In the genomic region with DNA sequence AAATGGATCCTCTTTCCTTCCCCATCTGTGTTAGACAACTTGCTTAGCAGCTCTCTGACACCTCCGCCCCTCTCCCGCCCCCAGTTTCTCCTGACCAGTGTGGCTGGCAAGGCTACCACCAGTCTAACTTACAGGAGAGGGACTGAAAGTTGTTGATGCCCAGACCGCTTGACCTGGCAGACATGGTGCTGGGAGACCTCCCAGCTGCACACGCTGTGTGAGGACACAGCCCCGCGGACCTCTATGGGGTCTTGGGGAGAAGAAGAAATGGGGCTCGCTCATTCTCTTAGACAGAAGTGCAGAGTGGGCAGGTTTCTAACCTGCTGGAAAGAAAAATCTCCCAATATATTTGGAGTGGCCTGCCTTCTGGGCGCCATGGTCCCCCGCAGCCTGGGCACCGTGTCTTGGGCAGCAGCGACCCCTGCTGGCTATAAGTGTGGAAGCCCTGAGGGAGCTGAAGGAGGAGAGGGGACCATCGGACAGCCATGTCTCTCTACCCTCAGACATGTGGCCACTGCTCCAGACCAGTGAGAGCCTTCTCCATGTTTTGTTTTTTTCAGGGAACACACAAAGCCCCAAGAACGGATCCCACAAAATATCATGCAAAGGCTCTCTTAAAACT, we compare ENCODE assay signal across 8 mouse cellular contexts. TPM values are rescaled to one million over a fixed set of nuclear protein-coding genes. Genes with fewer than 3 reads are reported as not detected.
A peak's percentile ranks its signal among the peaks of the same experiment; 100 is the strongest.
DNase-seq lines count a peak whose midpoint lies in the region; ATAC-seq and TF ChIP-seq lines count a peak whose summit lies in the region.

No protein-coding gene starts in this region.

- WGBS in forebrain, postnatal 0 days: 26% methylated on average over 13 of the region's 13 CpGs
- WGBS in lung, embryonic 16.5 days: 20% methylated on average over 13 of the region's 13 CpGs

- no peak overlapping the region for H3K9ac ChIP-seq in forebrain, postnatal 0 days
- no peak overlapping the region for H3K9ac ChIP-seq in lung, embryonic 16.5 days (ENCODE audit: low read length)

- no peaks in the 10 kb centered on the region for H3K36me3 ChIP-seq in forebrain, postnatal 0 days (ENCODE audit: insufficient read depth)
- H3K36me3 ChIP-seq in lung, embryonic 16.5 days (ENCODE audit: control insufficient read depth, insufficient read depth, low read length): no peaks in the 10 kb centered on the region

- no peaks in the 10 kb centered on the region for H3K27me3 ChIP-seq in forebrain, postnatal 0 days (ENCODE audit: insufficient read depth, low read length)
- H3K27me3 ChIP-seq in lung, embryonic 16.5 days (ENCODE audit: control insufficient read depth, insufficient read depth, low read depth, low read length): no peaks in the 10 kb centered on the region; the same call in 1 of the 2 replicates

- peak; percentile 97 for TF ChIP-seq CTCF in forebrain, postnatal 0 days (IDR thresholded peaks at IDR 0.05; ENCODE audit: low read depth)
- TF ChIP-seq CTCF in layer of hippocampus, adult 2 months (conservative IDR thresholded peaks at IDR 0.05): peak; percentile 98

- peak overlapping the region; percentile 33; the same call in 1 of the 2 replicates for H3K4me2 ChIP-seq in forebrain, postnatal 0 days (ENCODE audit: low read depth)
- H3K4me2 ChIP-seq in lung, embryonic 16.5 days (ENCODE audit: low read depth, low read length): peak overlapping the region; percentile 17

- peak; percentile 71 for DNase-seq in ES-CJ7 (ENCODE audit: low read depth, low spot score)
- peak; percentile 87 for DNase-seq in forebrain, postnatal 0 days
- DNase-seq in heart, postnatal 25 days (ENCODE audit: low spot score): peak; percentile 24
- peak; percentile 75 to 89 for DNase-seq in layer of hippocampus, adult 2 months (ENCODE audit: low spot score in 2 of 2)
- peak; percentile 79 for DNase-seq in ovary, postnatal 36 days (ENCODE audit: low spot score)
- DNase-seq in thymus, postnatal 25 days: peak; percentile 75

- no peak overlapping the region for H3K27ac ChIP-seq in forebrain, postnatal 0 days (ENCODE audit: low read depth, low read length)
- H3K27ac ChIP-seq in layer of hippocampus, adult 2 months: no peak overlapping the region
- H3K27ac ChIP-seq in lung, embryonic 16.5 days (ENCODE audit: low read length): no peak overlapping the region

- H3K4me3 ChIP-seq in forebrain, postnatal 0 days (ENCODE audit: low read depth, low read length): no peak overlapping the region
- no peak overlapping the region; the same call in 1 of the 2 replicates for H3K4me3 ChIP-seq in layer of hippocampus, adult 2 months
- H3K4me3 ChIP-seq in lung, embryonic 16.5 days (ENCODE audit: low read length): no peak overlapping the region

- ATAC-seq in cerebellum, adult (ENCODE audit: insufficient number of reproducible peaks, low FRiP score, low TSS enrichment): peak; percentile 72
- peak; percentile 91 for ATAC-seq in forebrain, postnatal 0 days
- peak; percentile 79; the same call in 1 of the 2 replicates for ATAC-seq in lung, embryonic 16.5 days (ENCODE audit: low read depth)

- H3K9me3 ChIP-seq in forebrain, postnatal 0 days (ENCODE audit: low read length): no peaks in the 10 kb centered on the region
- H3K9me3 ChIP-seq in lung, embryonic 16.5 days (ENCODE audit: control insufficient read depth, low read length): no peaks in the 10 kb centered on the region

- no peaks in the 10 kb centered on the region; the same call in 1 of the 2 replicates for H3K4me1 ChIP-seq in forebrain, postnatal 0 days (ENCODE audit: insufficient read depth)
- H3K4me1 ChIP-seq in lung, embryonic 16.5 days (replicated peaks; ENCODE audit: control insufficient read depth, insufficient read depth, low read length): no peaks in the 10 kb centered on the region

- intact Hi-C loops in heart, postnatal 25 days (cut with DNase I): loop anchor here (2.0 to 5.0 kb wide), 2 partner anchors 919 to 1112 kb away; no protein-coding TSS in a partner anchor

RNA-seq across cellular contexts. Expression of gene Cdc5l, which starts 59.4 kb away (rescaled TPM):
- 49.5 and 72.6 TPM in 2 replicates for total RNA-seq in forebrain, postnatal 0 days (2014; rRNA removed)
- polyA plus RNA-seq in forebrain, postnatal 0 days (2015; fragmentation: Nextera tagmentation; extraction: Ambion mirVana): 46.9 and 55.3 TPM in 2 replicates
- 10 to 100 TPM; 36.7 to 42.8 TPM for total RNA-seq in heart, postnatal 25 days (2021)
- 10 to 100 TPM; 55.7 to 57.5 TPM for total RNA-seq in layer of hippocampus, adult 2 months (2021)
- 58.9 and 60.1 TPM in 2 replicates for polyA plus RNA-seq in lung, embryonic 16.5 days (2015; fragmentation: Nextera tagmentation; extraction: Ambion mirVana)

Comparison
In these comparisons a context has a peak if more than half of its experiments do, and no peak if none do; other contexts are left out.
1. DNase-seq: peak in every context shown above with its lines; median percentile 87 in forebrain, postnatal 0 days; 82 in layer of hippocampus, adult 2 months; 79 in ovary, postnatal 36 days; 75 in thymus, postnatal 25 days; 71 in ES-CJ7; 24 in heart, postnatal 25 days.